In the genomic region with DNA sequence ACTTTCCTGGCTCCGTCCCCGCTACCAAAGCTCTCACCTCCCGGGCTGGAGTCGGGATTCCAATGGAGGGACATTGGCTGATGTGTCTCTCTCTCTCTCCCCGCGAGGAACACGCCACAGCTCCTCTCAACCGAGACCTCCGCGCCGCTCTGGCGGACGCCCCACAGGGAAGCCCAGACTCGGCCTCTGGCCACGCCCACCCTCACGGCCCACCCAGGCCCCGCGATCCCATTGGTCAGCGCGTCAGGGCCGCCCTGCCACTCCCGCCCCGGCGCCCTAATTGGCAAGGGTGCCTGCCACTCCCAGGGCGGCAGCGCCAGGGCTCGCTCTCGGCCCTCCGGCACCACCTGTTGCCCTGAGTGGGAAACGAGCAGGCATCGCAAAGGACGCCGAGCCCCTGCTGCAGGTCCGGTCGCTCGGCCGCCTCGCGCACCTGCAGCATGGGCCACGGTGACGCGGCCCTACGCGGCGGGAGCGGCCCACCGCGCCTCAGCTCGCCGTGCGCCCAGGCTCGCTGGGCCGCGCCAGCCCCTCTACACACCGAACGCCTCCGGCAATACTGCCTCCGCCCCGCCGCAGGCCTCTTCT, we compare ENCODE assay signal across 8 mouse cellular contexts. TPM values are rescaled to one million over a fixed set of nuclear protein-coding genes. Genes with fewer than 3 reads are reported as not detected.
DNase-seq lines count a peak whose midpoint lies in the region; ATAC-seq and TF ChIP-seq lines count a peak whose summit lies in the region.

No protein-coding gene starts in this region.

- peak; percentile 99 for DNase-seq in gastrocnemius, postnatal 10 days
- peak; percentile 97 to 100 for DNase-seq in left cerebral cortex, postnatal 10 days (ENCODE audit: extremely low spot score in 1 of 2, low spot score in 2 of 2)
- DNase-seq in right cerebral cortex, postnatal 25 days: peak; percentile 99
- DNase-seq in urinary bladder, postnatal 4 days (ENCODE audit: low spot score in 2 of 2): peak; percentile 99

- TF ChIP-seq POLR2A in cortical plate, adult 2 months (IDR thresholded peaks at IDR 0.05; ENCODE audit: extremely low read depth, insufficient read depth, low read length): peak; percentile 93

- H3K27ac ChIP-seq in cortical plate, adult 2 months (ENCODE audit: insufficient read depth, low read length): peak overlapping the region; percentile 97

- 0 out of 2 replicates have a peak, but pooled peaks have one; percentile 11 for TF ChIP-seq CTCF in cortical plate, adult 2 months (IDR thresholded peaks at IDR 0.05; ENCODE audit: extremely low read depth, insufficient read depth, low read length)

- peak overlapping the region; percentile 82 for H3K4me3 ChIP-seq in cortical plate, adult 2 months (ENCODE audit: insufficient read depth, low read length)

- intact Hi-C loops in left cerebral cortex, postnatal 10 days (cut with DNase I): loop anchor here (5.0 kb wide), 1 partner anchor 295 kb away; no protein-coding TSS in a partner anchor

- ATAC-seq in activated CD4-positive, CD25-positive, alpha-beta regulatory T cell, adult 4 months: peak; percentile 76
- peak; percentile 77 for ATAC-seq in inflammation-experienced regulatory T-cells, adult 6 months
- peak; percentile 91 for ATAC-seq in megakaryocyte-erythroid progenitor cell, adult 5-6 weeks (replicated peaks; ENCODE audit: low FRiP score, low TSS enrichment, poor library complexity, severe bottlenecking)

- no peaks in the 10 kb centered on the region; the same call in 1 of the 2 replicates for H3K4me1 ChIP-seq in cortical plate, adult 2 months (ENCODE audit: control insufficient read depth, insufficient read depth, low read length)

RNA-seq across cellular contexts. Expression of a gene that starts 0.5 kb away (rescaled TPM):
- 10 to 100 TPM; 77.0 to 82.7 TPM for polyA plus RNA-seq in activated CD4-positive, CD25-positive, alpha-beta regulatory T cell, adult 4 months (2017; shearing (Covaris generic))
- polyA plus RNA-seq in cortical plate, adult 2 months (2012; rRNA removed): 31.1 and 32.1 TPM in 2 replicates
- 10 to 100 TPM; 22.0 to 23.3 TPM for total RNA-seq in gastrocnemius, postnatal 10 days (2021)
- polyA plus RNA-seq in inflammation-experienced regulatory T-cells, adult 6 months (2017; shearing (Covaris generic)): 10 to 100 TPM; 83.7 to 93.0 (median 88.4) TPM
- 10 to 100 TPM; 64.0 to 65.3 TPM for total RNA-seq in left cerebral cortex, postnatal 10 days (2021)
- total RNA-seq in megakaryocyte-erythroid progenitor cell, adult 5-6 weeks (2014; fragmentation: Nextera tagmentation): 58.7 and 90.2 TPM in 2 replicates
- 54.9 and 57.5 TPM in 2 replicates for total RNA-seq in megakaryocyte-erythroid progenitor cell, adult 5-6 weeks (2017)

Comparison
In these comparisons a context has a peak if more than half of its experiments do, and no peak if none do; other contexts are left out.
1. Peak in every context shown above with its lines: DNase-seq, ATAC-seq, H3K4me3 ChIP-seq and H3K27ac ChIP-seq.